Mouse (Mus musculus) liver, postnatal 0 days (tissue): ENCODE results near the gene Ms4a2.

Experiments used
- CTCF ChIP-seq: sonication (generic); IDR thresholded peaks from 2 replicates; pipeline ENCODE4 v1.5.1; 2016; ENCODE audit warnings: antibody characterized with exemption, low read depth
- EP300 ChIP-seq: IDR thresholded peaks from 2 replicates; pipeline ENCODE4 v1.6.1; 2016; ENCODE audit warnings: antibody characterized with exemption, low read depth, mild to moderate bottlenecking

GRCm38 (mm10) chr19:11601349-11601748 is 22.2 kb downstream of the Ms4a2 start:
- no peak for TF ChIP-seq CTCF
- no peak for TF ChIP-seq EP300
